Mouse (Mus musculus): Measurements from ENCODE around the gene C1qa.

C1qa gene

GRCm38 (mm10) chr4:136898637-136899036, at the start of gene C1qa:
TSS of gene C1qa (minus strand) at chr4:136898803.
- in situ Hi-C loops (cut with MboI, MseI): loop anchor here (10.0 kb wide), 2 partner anchors 176 to 1606 kb away; no protein-coding TSS in a partner anchor

DNA sequence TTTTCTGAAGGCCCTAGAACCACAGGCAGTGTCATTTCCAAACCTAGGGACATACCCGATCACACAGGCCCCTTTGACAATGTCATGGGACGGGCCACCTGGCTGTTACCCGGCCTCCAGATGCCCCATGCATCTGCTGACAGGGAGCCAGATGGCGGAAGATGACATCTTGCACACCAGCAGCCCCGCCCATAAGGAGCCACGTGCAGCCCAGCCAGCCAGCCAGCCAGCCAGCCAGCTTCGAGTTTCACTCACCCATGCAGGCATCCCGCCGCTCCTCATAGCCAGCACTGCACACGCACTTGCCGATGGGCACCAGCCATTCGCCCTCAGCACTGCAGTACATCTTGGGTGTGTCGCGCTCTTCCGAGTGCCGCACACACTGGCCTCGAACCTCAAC, 46.8 kb upstream of the C1qa start:
- in situ Hi-C loops (cut with MboI, MseI): no loop called here

GRCm38 (mm10) chr4:136944558-136945350, 46.2 kb upstream of the C1qa start:
- in situ Hi-C loops (cut with MboI, MseI): no loop called here

GRCm38 (mm10) chr4:136943175-136943574, 44.6 kb upstream of the C1qa start:
- in situ Hi-C loops (cut with MboI, MseI): no loop called here

- in situ Hi-C loops (cut with MboI, MseI): no loop called here
Measured at GRCm38 (mm10) chr4:136942761-136943160, 44.2 kb upstream of the C1qa start.

GRCm38 (mm10) chr4:136937935-136938334, 39.3 kb upstream of the C1qa start:
- in situ Hi-C loops (cut with MboI, MseI): no loop called here

GRCm38 (mm10) chr4:136937344-136937743, 38.7 kb upstream of the C1qa start:
- in situ Hi-C loops (cut with MboI, MseI): no loop called here

- in situ Hi-C loops (cut with MboI, MseI): no loop called here
Measured at GRCm38 (mm10) chr4:136934746-136935613, 36.4 kb upstream of the C1qa start.

DNA sequence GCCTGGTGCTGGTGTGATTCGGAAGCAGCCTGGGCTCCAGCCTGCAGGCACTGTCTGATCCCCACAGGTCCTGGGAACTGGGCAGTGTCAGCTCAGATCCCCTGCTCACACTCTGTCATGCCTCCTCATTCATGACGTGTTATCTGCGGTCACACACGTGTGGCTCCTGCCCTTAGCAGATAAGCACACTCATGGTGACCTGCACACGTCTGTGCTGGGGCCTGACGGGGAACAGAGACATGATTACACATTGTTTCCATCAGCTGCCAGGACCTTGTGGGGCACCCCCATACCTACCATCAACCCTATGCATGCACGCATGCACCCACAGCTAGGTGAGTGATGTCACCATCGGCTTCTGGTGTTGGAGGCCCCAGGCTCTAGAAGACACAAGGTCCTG, 31.9 kb upstream of the C1qa start:
- in situ Hi-C loops (cut with MboI, MseI): no loop called here

DNA sequence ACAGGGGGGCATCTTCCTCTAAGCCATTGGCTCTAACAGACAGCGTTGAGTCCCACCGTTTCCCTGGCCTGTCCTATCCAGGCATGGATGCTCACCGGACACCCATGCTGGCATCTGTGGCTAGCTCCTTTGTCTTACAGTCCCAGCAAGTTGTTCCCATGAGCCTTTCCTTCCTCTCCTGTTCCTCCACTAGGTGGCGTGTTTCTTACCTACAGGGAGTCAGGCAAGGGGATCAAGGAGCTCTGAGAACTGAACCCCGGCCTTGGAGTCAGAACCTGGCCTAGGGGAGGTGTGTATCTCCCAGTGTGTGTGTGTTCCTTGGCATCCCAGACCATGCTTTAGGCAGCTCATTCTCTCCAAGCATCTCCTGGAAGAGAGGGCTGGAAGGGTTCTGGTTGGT, 30.3 kb upstream of the C1qa start:
- in situ Hi-C loops (cut with MboI, MseI): loop anchor here (10.0 kb wide), 1 partner anchor 146 kb away; no protein-coding TSS in a partner anchor

GRCm38 (mm10) chr4:136925804-136926203, 27.2 kb upstream of the C1qa start:
- in situ Hi-C loops (cut with MboI, MseI): loop anchor here (10.0 kb wide), 1 partner anchor 149 kb away; no protein-coding TSS in a partner anchor

DNA sequence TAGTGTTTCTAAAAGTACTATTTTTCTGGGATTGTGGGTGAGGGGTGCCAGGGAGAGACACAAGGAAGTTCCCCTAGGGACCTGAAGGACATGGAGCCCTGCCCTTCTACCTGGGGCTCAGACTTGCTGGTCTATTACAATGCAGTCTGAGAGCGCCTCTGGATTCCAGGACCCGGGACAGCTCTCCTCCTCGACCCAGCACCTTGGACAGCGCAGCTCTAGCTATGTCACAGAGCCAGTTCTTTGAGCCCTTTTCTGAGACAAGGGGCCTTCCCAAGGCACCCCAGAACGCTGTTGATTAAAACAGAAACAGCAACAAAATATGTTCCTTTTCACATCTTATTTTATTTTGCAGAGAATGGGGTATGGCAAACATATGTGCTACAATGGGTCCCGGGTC, 25.9 kb upstream of the C1qa start:
- in situ Hi-C loops (cut with MboI, MseI): loop anchor here (10.0 kb wide), 1 partner anchor 150 kb away; no protein-coding TSS in a partner anchor

- in situ Hi-C loops (cut with MboI, MseI): no loop called here
Measured at GRCm38 (mm10) chr4:136919526-136919925, 20.9 kb upstream of the C1qa start.

GRCm38 (mm10) chr4:136918834-136919233, 20.2 kb upstream of the C1qa start:
- in situ Hi-C loops (cut with MboI, MseI): no loop called here

GRCm38 (mm10) chr4:136917165-136917524, 18.5 kb upstream of the C1qa start:
- in situ Hi-C loops (cut with MboI, MseI): no loop called here

DNA sequence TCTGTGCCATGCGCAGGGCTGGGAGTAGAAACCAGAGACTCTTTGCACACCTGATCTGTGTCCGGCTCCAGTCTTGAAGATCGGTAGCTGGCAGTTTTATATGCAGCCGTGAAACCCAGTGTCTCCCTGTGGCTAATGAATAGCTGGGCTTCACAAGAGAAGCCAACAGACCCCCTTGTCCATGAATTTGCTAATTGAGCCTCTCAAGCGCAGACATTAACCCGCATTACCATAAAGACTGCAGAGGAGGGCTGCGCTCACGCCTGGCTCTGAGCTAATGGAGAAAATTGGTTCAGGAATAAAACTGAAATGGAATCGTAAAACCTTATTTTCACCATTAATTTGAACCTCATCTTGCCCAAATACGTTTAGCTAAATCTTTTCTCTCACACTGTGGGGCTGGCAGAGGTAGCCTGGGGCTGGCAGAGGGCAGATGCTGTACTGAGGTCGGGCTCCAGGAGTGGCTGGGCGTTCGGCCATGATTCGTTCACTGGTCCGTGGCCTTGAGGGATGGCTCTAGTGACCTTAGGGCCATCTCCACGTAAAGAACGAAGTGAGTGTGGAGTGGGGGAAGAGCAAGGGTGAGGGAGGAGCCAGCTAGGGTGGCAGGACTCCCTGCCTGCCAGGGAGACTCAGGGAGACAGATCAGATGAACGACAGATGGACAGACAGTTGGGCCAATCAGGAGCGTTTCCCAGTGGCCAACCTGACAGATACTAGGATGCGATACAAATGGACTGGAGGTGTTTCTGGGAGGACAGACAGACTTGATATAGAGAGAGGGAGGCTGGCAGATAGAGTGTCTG, 18.0 kb upstream of the C1qa start:
- in situ Hi-C loops (cut with MboI, MseI): no loop called here

DNA sequence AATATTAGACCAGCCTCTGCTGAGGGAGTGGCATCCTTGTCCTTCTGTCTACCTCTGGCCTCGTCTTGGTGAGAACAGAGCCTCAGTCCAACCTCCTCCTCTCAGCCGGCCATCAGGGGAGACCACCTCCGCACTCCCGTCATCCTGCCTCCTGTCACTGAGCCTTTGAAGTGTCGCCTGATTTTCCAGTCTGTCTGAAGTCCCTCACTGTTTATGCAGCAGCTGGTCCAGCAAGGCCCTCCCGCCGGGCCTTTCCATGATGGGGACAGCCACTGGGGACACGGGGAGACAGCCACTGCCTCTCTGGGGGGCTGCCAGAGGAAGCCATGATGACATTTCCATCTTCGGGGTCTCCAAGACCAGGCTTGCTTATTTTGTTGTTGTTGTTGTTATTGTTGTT, 14.2 kb upstream of the C1qa start:
- in situ Hi-C loops (cut with MboI, MseI): no loop called here

DNA sequence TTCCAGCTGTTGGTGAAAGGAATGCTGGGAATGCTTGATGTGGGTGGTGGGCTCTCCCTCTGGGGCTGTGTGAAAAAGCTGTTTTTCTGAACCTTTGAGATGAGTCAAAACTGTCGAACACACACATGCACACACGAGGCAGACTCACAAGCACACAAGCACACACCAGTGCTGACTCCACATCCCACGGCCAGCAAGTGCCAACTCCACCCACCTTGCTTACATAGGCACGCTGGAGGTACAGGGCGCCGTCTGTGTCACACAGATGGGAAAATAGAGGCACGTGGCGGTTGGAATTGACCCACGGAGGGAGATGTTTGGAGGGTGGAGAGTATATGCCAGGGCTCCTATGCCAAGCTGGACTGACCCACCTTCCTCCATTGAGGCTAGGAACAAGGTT, 13.2 kb upstream of the C1qa start:
- in situ Hi-C loops (cut with MboI, MseI): no loop called here

- in situ Hi-C loops (cut with MboI, MseI): no loop called here
Measured at GRCm38 (mm10) chr4:136911211-136911646, 12.6 kb upstream of the C1qa start.

GRCm38 (mm10) chr4:136907809-136908208, 9.2 kb upstream of the C1qa start:
- in situ Hi-C loops (cut with MboI, MseI): no loop called here

DNA sequence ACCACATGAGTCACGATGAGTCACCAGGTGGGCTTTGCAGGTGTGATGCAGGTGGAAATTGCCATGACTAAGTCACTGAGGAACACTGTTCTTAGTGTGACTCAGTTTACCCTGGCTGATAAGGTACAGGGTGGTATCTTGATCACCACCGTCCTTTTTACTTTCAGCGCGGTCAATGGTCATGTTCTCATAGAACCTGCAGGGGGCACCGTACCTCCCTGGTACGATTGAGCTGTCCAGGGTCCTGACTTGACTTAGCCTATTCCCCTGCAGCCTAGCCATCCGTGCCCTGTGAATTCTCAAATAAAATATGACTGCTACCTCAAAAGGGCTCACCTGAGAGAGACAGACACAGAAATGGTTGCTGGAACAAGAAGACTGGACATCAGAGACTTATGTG, 8.4 kb upstream of the C1qa start:
- in situ Hi-C loops (cut with MboI, MseI): no loop called here

All from T-helper 2 cell (primary cell).